Mouse (Mus musculus) monocyte, adult 5-6 weeks (primary cell): Measurements from ENCODE around the gene Irf2. TPM values are rescaled to one million over a fixed set of nuclear protein-coding genes. Genes with fewer than 3 reads are reported as not detected.

Experiments
- ATAC-seq: fragments of 153-309, 156-312 bp; replicated peaks from 2 replicates; pipeline ENCODE4 v1.8.0; 2017; ENCODE audit warnings: mild to moderate bottlenecking; ENCODE audit not compliant: low TSS enrichment, insufficient number of reproducible peaks, severe bottlenecking, poor library complexity, low FRiP score
- total RNA-seq: library from RNA; stranded (forward); fragments of 200-1000, 200-491, 200-594 nt; gene quantifications from 3 replicates; pipeline ENCODE4 v1.2.3, GENCODE M21; 2017

The Irf2 gene
- total RNA-seq, 1 experiment from 2014 or later, result 109 TPM

DNA sequence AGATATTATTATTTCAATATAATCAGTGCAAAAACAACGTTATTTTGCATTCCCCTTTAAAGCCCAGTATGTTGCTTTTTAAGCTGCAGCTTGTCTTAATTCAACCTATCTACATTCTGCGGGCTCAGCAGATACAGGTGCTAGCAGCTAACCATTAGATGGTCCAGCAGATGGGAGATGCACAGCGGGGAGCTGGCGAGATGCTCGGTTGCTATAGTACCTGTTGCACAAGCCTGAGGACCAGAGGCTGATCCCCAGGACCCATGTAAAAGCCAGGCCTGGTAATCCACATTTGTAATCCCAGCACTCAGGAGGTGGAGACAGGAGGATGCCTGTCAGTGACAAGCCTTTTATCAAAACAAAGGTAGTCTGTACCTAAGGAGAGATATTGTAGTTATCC is 10.5 kb downstream of the Irf2 start:
- no peak for ATAC-seq

GRCm38 (mm10) chr8:46750566-46750965 is 11.0 kb downstream of the Irf2 start:
- no peak for ATAC-seq

DNA sequence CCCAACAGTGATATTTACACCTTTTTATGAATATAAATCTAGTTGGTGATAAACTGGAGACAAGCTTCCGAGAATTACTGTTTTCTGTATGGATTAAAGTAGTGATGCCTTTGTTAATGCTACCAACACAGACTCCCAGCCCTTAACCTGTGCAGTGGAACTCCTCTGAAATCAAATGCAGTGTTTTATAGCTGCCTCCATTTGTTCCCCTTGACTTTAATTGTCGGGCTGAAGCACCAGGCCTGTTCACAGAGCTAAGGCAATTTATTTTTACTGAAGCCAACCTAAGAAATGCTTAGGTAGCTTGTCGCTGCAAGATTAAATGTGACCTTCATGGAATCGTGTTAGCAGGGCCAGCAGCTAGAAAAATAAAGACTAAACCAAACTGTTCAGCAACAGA is 11.6 kb downstream of the Irf2 start:
- ATAC-seq, result no peak

DNA sequence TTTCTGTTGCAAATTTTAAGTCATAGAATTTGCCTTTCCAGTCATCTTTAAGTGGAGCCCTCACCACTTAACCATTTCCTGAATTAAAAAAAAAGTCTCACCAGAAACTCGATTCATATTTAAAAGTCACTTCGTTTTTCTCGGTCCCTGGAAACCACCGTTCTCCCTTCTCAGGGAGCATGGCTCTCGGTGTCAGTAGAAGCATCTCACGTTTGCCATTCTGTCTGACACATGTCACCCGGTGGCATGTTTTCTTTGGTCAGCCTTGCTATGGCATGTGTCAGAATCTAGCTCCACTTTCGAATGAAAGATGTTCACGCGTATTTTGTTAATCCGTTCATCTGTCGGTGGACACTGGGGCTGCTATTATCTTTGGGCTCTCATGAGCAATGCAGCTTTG is 13.5 kb downstream of the Irf2 start:
- no peak for ATAC-seq

- no peak for ATAC-seq
Observed at GRCm38 (mm10) chr8:46754355-46754754, 14.8 kb downstream of the Irf2 start.

DNA sequence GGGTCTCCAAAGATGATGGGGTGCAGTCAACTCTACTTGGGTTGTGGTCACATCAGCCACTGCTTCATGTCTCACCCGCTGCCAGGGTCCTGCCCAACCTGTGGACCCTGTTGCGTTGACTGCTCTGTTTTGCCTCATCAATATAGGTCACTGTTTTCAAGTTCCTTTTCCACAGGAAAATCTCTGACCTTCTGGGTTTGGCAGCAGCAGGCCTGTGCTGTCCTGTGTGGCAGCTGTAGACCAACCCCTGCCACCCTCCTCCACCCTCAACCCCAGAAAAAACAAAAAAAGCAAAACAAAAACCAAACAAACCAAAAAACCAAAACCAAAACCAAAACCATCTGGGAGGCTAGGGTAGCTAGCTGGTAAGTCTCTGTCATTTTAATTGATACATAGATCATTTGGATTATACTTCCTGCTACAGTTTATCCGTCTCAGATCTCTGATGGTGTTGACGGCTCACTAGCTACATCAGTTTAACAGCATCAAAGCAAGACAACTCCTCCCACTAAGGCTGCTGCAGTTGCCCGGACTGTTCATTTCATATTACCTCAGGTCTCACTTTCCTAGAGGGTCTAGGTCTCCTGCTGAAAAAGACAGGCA is 16.3 kb downstream of the Irf2 start:
- ATAC-seq, result 0 out of 2 replicates have a peak, but pooled peaks have one; percentile 24

DNA sequence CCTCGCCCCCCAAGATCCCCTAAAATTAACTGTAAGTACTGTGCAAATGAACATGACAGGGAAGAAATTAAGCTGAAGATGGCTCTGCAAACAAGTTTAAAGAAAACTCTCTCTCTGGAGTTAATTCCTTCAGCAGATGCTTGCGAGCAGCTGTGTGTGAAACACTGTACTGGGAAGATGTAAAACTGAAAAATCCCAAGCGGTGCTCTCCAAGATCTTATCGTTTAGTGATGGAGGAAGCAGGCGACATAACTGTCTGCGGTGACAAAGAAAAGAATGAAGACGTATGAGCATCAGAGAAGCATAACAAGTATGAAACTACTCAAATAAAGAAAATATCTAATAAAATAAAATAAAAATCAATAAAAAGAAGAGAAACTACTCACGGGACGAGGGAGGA is 18.1 kb downstream of the Irf2 start:
- ATAC-seq, result no peak

- no peak for ATAC-seq
Observed at GRCm38 (mm10) chr8:46758131-46758530, 18.6 kb downstream of the Irf2 start.

DNA sequence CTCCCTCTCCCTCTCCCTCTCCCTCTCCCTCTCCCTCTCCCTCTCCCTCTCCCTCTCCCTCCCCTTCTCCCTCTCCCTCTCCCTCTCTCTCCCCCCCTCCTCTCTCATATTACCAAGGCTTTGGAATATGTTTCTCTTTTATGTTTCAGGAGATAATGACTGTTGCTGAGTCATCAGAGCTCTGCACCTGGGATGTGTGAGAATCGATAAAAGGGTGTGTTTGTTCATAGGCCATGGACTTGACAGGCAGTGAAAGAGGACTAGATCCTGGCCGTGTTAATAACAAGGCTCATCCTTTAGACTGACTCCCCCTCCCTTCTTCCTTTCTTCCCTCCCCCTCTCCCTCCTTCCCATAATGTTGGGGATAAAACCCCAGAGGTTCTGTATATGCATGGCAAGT is 19.1 kb downstream of the Irf2 start:
- no peak for ATAC-seq

- no peak for ATAC-seq
Observed at GRCm38 (mm10) chr8:46759562-46759961, 20.0 kb downstream of the Irf2 start.

DNA sequence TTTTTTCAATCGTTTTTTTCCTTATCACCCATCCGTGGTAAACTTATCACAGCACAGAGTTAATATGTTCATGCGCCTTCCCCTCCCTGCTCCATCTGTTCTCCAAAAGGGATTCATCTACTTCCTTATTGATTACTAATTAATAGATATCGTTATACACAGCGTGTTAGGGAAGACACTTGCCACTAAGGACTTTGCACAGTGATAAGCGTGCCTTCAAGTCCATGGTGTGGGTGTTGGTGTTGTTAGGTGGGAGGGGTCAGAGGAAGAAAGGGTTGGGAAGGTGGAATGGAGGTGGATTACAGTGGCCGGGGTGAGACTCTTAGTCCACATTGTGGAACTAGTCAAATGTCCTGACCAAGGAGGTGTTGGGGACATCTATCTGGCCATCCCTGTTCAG is 21.2 kb downstream of the Irf2 start:
- no peak for ATAC-seq

- ATAC-seq, result no peak
Observed at GRCm38 (mm10) chr8:46761454-46761853, 21.9 kb downstream of the Irf2 start.

DNA sequence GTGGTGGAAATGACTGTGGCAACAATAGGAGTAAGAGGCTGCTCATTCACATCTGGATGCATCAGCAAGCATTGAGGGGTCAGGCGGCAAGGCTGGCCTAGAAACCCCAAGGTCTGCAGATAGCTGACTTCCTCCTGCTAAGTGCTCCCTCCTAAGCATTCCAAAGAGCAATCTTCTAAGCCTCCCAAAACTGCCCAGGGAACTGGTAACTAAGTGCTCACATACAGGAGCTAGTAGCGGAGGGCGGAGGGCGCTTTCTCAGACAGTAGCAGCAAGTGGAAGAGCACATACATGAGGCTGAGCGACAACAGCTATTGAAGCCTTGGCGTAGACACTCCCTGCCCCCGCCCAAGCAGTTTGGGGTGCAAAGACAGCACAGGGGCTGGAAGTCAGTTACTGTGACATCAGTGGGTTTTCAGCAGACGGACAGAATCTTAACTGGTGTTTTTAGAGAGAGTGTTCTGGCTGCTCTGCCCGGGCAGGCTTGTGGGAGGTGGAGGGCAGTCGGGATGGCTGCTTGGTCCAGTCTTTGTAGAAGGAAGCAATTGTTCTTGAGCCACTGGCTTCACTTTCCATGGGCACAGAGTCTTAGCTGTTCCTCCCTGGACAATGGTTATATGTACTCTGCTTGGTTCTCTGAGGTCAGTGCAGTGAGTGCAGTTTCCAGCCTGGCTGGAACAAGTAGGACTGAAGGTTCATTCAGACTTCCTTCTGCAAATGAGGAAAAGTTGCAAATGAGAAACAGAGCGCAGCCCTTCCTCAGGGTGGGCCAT is 30.1 kb downstream of the Irf2 start:
- no peak for ATAC-seq

DNA sequence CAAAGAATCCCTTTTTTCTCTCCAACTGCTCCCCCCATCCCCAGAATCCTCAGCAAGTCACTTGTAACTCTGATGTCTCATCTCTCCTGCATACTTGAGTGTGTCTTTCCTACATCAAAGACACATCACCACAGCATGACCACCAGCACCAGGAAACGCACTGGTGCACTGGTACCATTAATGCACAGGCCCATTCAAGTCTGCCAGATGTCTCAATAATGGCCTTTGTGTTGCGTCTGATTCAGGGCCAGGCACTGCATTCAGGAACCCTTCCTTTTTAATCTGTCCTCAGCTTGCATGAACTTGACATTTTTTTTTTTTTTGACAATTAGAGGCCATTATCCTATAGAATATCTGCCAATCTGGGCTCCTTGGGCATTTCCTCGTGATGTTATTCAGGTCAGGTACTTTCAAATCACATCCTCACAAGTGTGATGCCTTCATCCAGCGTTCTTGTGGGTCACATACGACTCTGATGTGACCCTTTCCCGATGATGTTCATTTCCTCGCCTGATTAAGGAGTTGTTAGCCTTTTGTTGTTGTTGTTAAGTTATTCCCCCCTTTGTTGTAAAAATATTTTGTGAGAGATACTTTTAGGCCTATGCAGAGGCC is 31.5 kb downstream of the Irf2 start:
- ATAC-seq, result no peak

DNA sequence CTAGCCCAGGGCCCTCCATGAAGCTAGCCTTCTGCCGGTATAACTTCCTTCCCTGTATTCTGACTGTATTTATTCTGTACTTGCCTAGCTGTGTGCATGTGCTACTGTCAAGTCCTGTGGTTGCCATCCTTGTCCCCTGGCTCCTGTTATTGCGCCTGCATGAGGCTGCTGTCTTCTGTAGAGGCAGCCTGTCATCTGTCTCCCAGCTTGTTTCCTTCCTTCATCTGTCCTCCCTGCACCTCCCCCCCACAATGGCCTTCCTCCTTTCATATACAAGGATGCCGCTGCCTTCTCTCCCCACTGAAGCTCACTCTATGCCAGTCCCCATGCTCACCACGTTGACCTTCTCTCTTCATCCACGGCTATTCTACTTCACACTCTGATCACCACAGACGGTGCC is 33.3 kb downstream of the Irf2 start:
- no peak for ATAC-seq

GRCm38 (mm10) chr8:46777760-46778460 is 38.4 kb downstream of the Irf2 start:
- peak; percentile 95 for ATAC-seq

DNA sequence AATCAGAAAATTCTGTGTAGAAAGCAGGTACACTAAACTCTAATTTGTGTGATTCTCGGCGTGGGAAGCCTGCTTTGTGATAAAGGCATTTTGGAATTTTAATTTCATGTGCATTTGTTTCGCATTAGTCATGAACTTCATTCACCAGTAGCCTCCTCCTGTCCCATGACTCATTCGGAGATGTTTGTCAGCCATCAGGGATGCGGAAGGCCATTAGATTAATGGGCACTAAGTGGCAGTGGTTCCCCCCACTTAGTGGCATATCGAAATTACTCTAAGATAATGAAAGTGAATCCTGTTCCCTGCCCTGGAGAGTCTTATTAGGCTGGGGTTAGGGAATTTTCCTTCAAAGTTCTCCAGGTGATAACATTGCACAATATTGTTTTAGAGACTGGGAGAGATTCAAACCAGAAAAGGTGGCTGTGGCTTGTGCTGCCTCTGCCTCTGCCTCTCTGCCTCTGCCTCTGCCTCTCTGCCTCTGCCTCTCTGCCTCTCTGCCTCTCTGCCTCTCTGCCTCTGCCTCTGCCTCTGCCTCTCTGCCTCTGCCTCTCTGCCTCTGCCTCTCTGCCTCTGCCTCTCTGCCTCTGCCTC is 41.6 kb downstream of the Irf2 start:
- no peak for ATAC-seq

DNA sequence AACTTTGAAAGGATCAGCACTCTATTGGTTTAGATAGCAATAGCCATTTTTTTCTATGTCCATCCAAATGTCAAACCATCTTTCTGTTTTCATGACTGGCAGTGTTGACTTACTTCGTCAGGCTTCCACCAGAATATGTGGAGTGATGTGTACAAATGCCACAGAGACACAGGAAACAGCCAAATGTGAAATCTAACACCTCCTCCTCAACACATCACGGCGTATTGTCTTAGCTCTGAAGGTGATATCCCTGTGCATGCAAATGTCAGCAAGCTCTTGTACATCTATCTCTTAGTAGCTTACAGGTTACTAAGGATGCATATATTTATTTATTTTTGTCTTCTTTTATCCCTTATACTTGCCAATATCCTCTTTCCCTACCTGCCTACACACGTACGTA is 42.7 kb downstream of the Irf2 start:
- no peak for ATAC-seq

- no peak for ATAC-seq
Observed at GRCm38 (mm10) chr8:46785070-46785469, 45.5 kb downstream of the Irf2 start.
